Mouse (Mus musculus) spleen, postnatal 36 days (tissue): ENCODE results near the gene Zfp710.
"Not testable (repeated sequence)": the region's sequence is repeated elsewhere in the genome, so short reads cannot be mapped to it uniquely, and the experiment has no call there.

Experiments used
- DNase-seq, 2 experiments: peaks; one replicate each; pipeline ENCODE4 v3.0.0; 2022; ENCODE audit warnings: low spot score in 2 of 2, mixed read lengths in 1 of 2

The Zfp710 gene

GRCm38 (mm10) chr7:80026990-80027635 lies 2.5 kb downstream of the Zfp710 start:
- peak; percentile 88 for DNase-seq

- peak; percentile 46 to 56 for DNase-seq
Observed at GRCm38 (mm10) chr7:80027636-80028417, 3.2 kb downstream of the Zfp710 start.

GRCm38 (mm10) chr7:80028418-80028720 lies 3.8 kb downstream of the Zfp710 start:
- no peak for DNase-seq

GRCm38 (mm10) chr7:80030009-80030408 lies 5.4 kb downstream of the Zfp710 start:
- no peak for DNase-seq

GRCm38 (mm10) chr7:80030486-80030885 lies 5.9 kb downstream of the Zfp710 start:
- no peak for DNase-seq

GRCm38 (mm10) chr7:80030987-80031386 lies 6.4 kb downstream of the Zfp710 start:
- DNase-seq = no peak

GRCm38 (mm10) chr7:80031478-80031877 lies 6.9 kb downstream of the Zfp710 start:
- DNase-seq = no peak

- no peak for DNase-seq
Observed at GRCm38 (mm10) chr7:80032216-80033052, 7.8 kb downstream of the Zfp710 start.

GRCm38 (mm10) chr7:80033064-80033717 lies 8.6 kb downstream of the Zfp710 start:
- no peak for DNase-seq

GRCm38 (mm10) chr7:80033771-80034170 lies 9.2 kb downstream of the Zfp710 start:
- no peak for DNase-seq

- DNase-seq = no peak
Observed at GRCm38 (mm10) chr7:80035086-80035485, 10.5 kb downstream of the Zfp710 start.

- no peak for DNase-seq
Observed at GRCm38 (mm10) chr7:80035748-80036147, 11.1 kb downstream of the Zfp710 start.

GRCm38 (mm10) chr7:80039699-80040098 lies 15.1 kb downstream of the Zfp710 start:
- DNase-seq = no peak

- peak in 1 of 2 experiments; percentile 35 for DNase-seq
Observed at GRCm38 (mm10) chr7:80044170-80044569, 19.6 kb downstream of the Zfp710 start.

GRCm38 (mm10) chr7:80047041-80047440 lies 22.4 kb downstream of the Zfp710 start:
- DNase-seq = no peak

- DNase-seq = no peak
Observed at GRCm38 (mm10) chr7:80049746-80050145, 25.1 kb downstream of the Zfp710 start.

- not testable (repeated sequence) for DNase-seq
Observed at GRCm38 (mm10) chr7:80050382-80050781, 25.8 kb downstream of the Zfp710 start.

- no peak for DNase-seq
Observed at GRCm38 (mm10) chr7:80051835-80052234, 27.2 kb downstream of the Zfp710 start.

- no peak for DNase-seq
Observed at GRCm38 (mm10) chr7:80052261-80052660, 27.6 kb downstream of the Zfp710 start.

- no peak for DNase-seq
Observed at GRCm38 (mm10) chr7:80053147-80053546, 28.5 kb downstream of the Zfp710 start.

- no peak for DNase-seq
Observed at GRCm38 (mm10) chr7:80055781-80056180, 31.2 kb downstream of the Zfp710 start.
